Mouse (Mus musculus) limb, embryonic 14.5 days (tissue): ENCODE measurements around the gene Tsen15. TPM values are rescaled to one million over a fixed set of nuclear protein-coding genes. Genes with fewer than 3 reads are reported as not detected.

Source experiments
- ATAC-seq: fragments of 200-750 bp; cut with Nextera tagmentation; 2 replicates; pipeline ENCODE4 v1.8.0; 2017; ENCODE audit warnings: low read depth, moderate number of reproducible peaks, moderate TSS enrichment; ENCODE audit not compliant: low FRiP score
- DNase-seq: peaks from one replicate; pipeline ENCODE4 v3.0.0-alpha.2; 2015; ENCODE audit warnings: low spot score
- H3K27ac ChIP-seq: fragments of 300-500 bp; sonication (generic); replicated peaks from 2 replicates; pipeline ENCODE4 v1.5.1; 2014; ENCODE audit warnings: low read depth, mild to moderate bottlenecking, low read length, moderate library complexity, mixed read lengths
- H3K27me3 ChIP-seq: fragments of 300-500 bp; sonication (generic); 2 replicates; pipeline ENCODE4 v1.6.1; 2014; ENCODE audit warnings: low read length, mixed read lengths; ENCODE audit not compliant: control insufficient read depth, insufficient read depth
- H3K36me3 ChIP-seq: fragments of 300-500 bp; sonication (generic); 2 replicates; pipeline ENCODE4 v1.6.1; 2014; ENCODE audit warnings: mild to moderate bottlenecking, low read length, moderate library complexity, mixed read lengths; ENCODE audit not compliant: control insufficient read depth, insufficient read depth
- H3K4me1 ChIP-seq: fragments of 300-500 bp; sonication (generic); 2 replicates; pipeline ENCODE4 v1.6.1; 2014; ENCODE audit warnings: antibody characterized with exemption, low read length, mixed read lengths; ENCODE audit not compliant: control insufficient read depth, insufficient read depth
- H3K4me2 ChIP-seq: fragments of 300-500 bp; sonication (generic); replicated peaks from 2 replicates; pipeline ENCODE4 v1.6.1; 2014; ENCODE audit warnings: low read depth, mild to moderate bottlenecking, low read length, moderate library complexity; ENCODE audit not compliant: severe bottlenecking
- H3K4me3 ChIP-seq: fragments of 300-500 bp; sonication (generic); replicated peaks from 2 replicates; pipeline ENCODE4 v1.5.1; 2014; ENCODE audit warnings: low read length
- H3K9ac ChIP-seq: fragments of 300-500 bp; sonication (generic); 2 replicates; pipeline ENCODE4 v1.6.1; 2014; ENCODE audit warnings: mild to moderate bottlenecking, low read depth, low read length, moderate library complexity; ENCODE audit not compliant: severe bottlenecking
- H3K9me3 ChIP-seq: fragments of 300-500 bp; sonication (generic); 2 replicates; pipeline ENCODE4 v1.6.1; 2016; ENCODE audit warnings: low read length; ENCODE audit not compliant: control insufficient read depth
- POLR2A ChIP-seq: fragments of 200-500 bp; IDR thresholded peaks from 2 replicates; pipeline ENCODE4 v1.8.0; 2012; ENCODE audit warnings: inconsistent platforms, mild to moderate bottlenecking, moderate library complexity, borderline replicate concordance; ENCODE audit not compliant: insufficient read depth, insufficient read length; ENCODE audit errors: extremely low read depth
- WGBS: fragments of 180-500 bp; shearing (Covaris S2); extraction: QIAGEN DNeasy Blood & Tissue Kit; methylation state at CpG from one replicate; pipeline ENCODE4 v1.1.7; 2014; 5-methylcytosine and 5-hydroxymethylcytosine counted together
- polyA plus RNA-seq, 2 experiments: library from polyadenylated mRNA; depleted of rRNA in 1 of 2; stranded (reverse) in 1 of 2; unstranded in 1 of 2; fragments of >200 nt; fragmentation: Nextera tagmentation in 1 of 2; extraction: Ambion mirVana in 1 of 2; gene quantifications; 2 replicates each; pipeline versions ENCODE4 v1.2.1 to v1.2.3; 2012 to 2014

The Tsen15 gene
- polyA plus RNA-seq, 2 experiments, result 66.3 to 85.0 TPM

- no peak for ATAC-seq
- 100% methylated on average over 1 of the region's 1 CpGs for WGBS
- no peaks in the 10 kb centered on the region for H3K9me3 ChIP-seq
Measured at GRCm38 (mm10) chr1:152384589-152384988, 1.9 kb downstream of the Tsen15 start.

GRCm38 (mm10) chr1:152378311-152378710 lies 8.2 kb downstream of the Tsen15 start:
- Histone ChIP-seq H3K9me3 (no peaks in the 10 kb centered on the region), H3K27me3 (no peaks in the 10 kb centered on the region), H3K36me3 (peaks cover 53% of the 10 kb centered on the region), H3K4me1 (no peaks in the 10 kb centered on the region), H3K9ac (no peak overlapping the region), H3K27ac (no peak overlapping the region), H3K4me2 (no peak overlapping the region), H3K4me3 (no peak overlapping the region)
- WGBS, result 92% methylated on average over 5 of the region's 5 CpGs
- ATAC-seq (no peak), DNase-seq (no peak)
- no peak for TF ChIP-seq POLR2A

More at GRCm38 (mm10) chr1:152384589-152384988, 1.9 kb downstream of the Tsen15 start:
- no peak for DNase-seq
- H3K4me2 ChIP-seq, result no peak overlapping the region
- H3K4me1 ChIP-seq, result no peaks in the 10 kb centered on the region
- no peak overlapping the region for H3K27ac ChIP-seq
- no peak overlapping the region for H3K4me3 ChIP-seq
- H3K9ac ChIP-seq, result no peak overlapping the region
- H3K27me3 ChIP-seq, result no peaks in the 10 kb centered on the region
- no peak for TF ChIP-seq POLR2A
- H3K36me3 ChIP-seq, result peaks cover 18% of the 10 kb centered on the region

- WGBS, result 17% methylated on average over 4 of the region's 4 CpGs
- Histone ChIP-seq H3K27me3 (no peaks in the 10 kb centered on the region), H3K36me3 (peaks cover 11% of the 10 kb centered on the region; the same call in 1 of the 2 replicates), H3K4me2 (no peak overlapping the region), H3K9ac (no peak overlapping the region), H3K4me3 (no peak overlapping the region), H3K4me1 (peaks cover 11% of the 10 kb centered on the region), H3K27ac (no peak overlapping the region), H3K9me3 (no peaks in the 10 kb centered on the region)
- TF ChIP-seq POLR2A, result no peak
- DNase-seq, result peak; percentile 83
- peak; percentile 81; the same call in 1 of the 2 replicates for ATAC-seq
Measured at GRCm38 (mm10) chr1:152369139-152369538, 17.3 kb downstream of the Tsen15 start.

GRCm38 (mm10) chr1:152368311-152369088 lies 18.0 kb downstream of the Tsen15 start:
- peak; percentile 66 for DNase-seq
- Histone ChIP-seq H3K4me1 (peaks cover 11% of the 10 kb centered on the region), H3K27me3 (no peaks in the 10 kb centered on the region), H3K4me3 (no peak overlapping the region), H3K9me3 (no peaks in the 10 kb centered on the region), H3K36me3 (peaks cover 11% of the 10 kb centered on the region; the same call in 1 of the 2 replicates), H3K9ac (no peak overlapping the region), H3K4me2 (no peak overlapping the region), H3K27ac (0 out of 2 replicates have a peak overlapping the region, but pooled peaks have one; percentile 63)
- WGBS, result 51% methylated on average over 13 of the region's 13 CpGs
- peak; percentile 47; the same call in 1 of the 2 replicates for ATAC-seq
- no peak for TF ChIP-seq POLR2A

GRCm38 (mm10) chr1:152356721-152357120 lies 29.8 kb downstream of the Tsen15 start:
- H3K27ac ChIP-seq, result no peak overlapping the region
- WGBS, result 75% methylated on average over 4 of the region's 4 CpGs
- H3K27me3 ChIP-seq, result no peaks in the 10 kb centered on the region
- no peak for TF ChIP-seq POLR2A
- no peaks in the 10 kb centered on the region for H3K4me1 ChIP-seq
- H3K36me3 ChIP-seq, result no peaks in the 10 kb centered on the region
- H3K9ac ChIP-seq, result no peak overlapping the region
- DNase-seq (no peak), ATAC-seq (no peak)
- H3K9me3 ChIP-seq, result no peaks in the 10 kb centered on the region
- no peak overlapping the region for H3K4me3 ChIP-seq
- H3K4me2 ChIP-seq, result no peak overlapping the region

- Histone ChIP-seq H3K9ac (no peak overlapping the region), H3K27ac (no peak overlapping the region), H3K4me2 (no peak overlapping the region), H3K9me3 (no peaks in the 10 kb centered on the region), H3K27me3 (no peaks in the 10 kb centered on the region), H3K36me3 (no peaks in the 10 kb centered on the region), H3K4me3 (no peak overlapping the region), H3K4me1 (no peaks in the 10 kb centered on the region)
- no peak for TF ChIP-seq POLR2A
- DNase-seq, result no peak
- ATAC-seq, result no peak
Measured at GRCm38 (mm10) chr1:152347946-152348345, 38.5 kb downstream of the Tsen15 start.
